Mouse (Mus musculus) Muller cell, postnatal 12 days (primary cell): ENCODE measurements around the gene Stip1.
"Not testable (repeated sequence)": the region's sequence is repeated elsewhere in the genome, so short reads cannot be mapped to it uniquely, and the experiment has no call there.

Experiments used
- DNase-seq: peaks from one replicate; pipeline ENCODE4 v3.0.0-alpha.2; 2015; ENCODE audit errors: inconsistent ontology term

The Stip1 gene

DNA sequence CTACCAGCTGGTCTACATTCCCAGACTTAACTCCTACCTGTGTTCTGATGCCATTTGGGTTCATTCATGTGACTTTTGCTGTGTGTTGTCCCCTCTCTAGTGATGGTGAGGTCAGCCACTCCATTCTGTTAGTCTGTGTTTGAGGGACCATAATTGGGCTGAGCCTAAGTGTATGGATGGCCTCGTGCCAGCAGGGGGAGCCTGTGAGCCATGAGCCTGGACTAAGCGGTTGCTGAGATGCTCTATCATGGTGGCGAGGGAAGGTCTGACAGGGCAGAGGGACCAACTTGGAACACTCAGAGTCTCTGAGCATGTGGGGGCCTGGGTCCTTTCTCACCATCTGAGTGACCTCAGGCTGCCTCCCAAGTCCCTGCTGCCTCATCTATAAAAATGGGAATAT is 24.8 kb upstream of the Stip1 start:
- DNase-seq, result peak; percentile 68

DNA sequence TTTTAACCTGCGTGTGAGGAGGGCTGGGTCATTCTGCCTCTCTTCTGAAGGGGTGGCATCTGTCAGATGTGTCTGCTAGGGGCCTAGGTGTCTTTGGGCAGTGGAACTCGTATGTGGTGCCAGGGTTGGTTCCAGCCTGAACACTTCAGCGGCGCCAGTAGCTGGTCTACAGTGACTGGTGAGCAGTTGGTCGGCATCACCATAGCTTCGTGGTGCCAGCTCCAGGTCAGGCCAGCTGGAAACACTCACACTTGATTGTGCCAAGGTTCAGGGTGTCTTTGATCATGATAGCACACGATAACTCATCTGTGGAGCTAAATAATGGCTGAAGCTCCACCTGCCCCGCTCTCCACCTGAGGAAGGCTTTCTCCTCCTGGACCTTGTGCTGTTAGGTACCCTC is 23.1 kb upstream of the Stip1 start:
- DNase-seq, result no peak

DNA sequence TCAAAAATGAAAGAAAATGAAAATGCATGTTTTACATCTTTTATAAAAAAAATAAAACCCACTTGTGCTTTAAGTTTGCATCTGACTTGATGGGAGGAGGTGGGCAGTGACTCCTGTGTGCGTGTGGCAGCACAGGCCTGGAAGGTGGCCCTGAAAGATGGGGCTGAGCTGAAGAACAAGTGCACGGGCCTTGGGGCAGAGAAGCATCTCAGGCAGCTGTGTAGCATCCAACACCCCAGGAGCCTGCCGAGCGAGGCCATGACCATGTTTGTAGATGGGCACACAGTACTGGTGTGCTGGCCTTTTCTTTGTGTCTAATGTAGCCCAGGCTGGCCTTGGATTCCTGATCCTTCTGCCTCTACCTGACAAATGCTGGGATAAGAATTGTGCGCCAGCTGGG is 22.3 kb upstream of the Stip1 start:
- no peak for DNase-seq

DNA sequence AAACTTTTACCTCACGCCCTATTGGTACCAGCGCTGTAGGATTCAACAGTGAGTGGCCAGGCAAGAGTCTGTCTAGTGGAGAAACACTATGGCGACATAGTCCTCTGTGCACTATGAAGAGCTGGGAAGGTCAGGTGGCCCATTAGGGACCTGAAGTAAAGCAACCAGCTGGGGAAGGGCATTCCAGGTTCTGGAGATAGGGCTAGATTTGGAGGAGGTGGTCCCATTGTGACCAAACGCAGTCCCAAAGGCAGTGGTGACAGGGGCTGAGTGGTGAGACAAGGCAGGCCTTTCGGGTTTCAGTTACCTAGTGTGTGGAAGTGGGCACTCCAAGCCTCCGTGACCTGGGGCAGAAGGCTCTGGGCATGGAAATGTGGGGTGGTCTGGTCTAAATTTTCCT is 18.8 kb upstream of the Stip1 start:
- DNase-seq, result no peak

DNA sequence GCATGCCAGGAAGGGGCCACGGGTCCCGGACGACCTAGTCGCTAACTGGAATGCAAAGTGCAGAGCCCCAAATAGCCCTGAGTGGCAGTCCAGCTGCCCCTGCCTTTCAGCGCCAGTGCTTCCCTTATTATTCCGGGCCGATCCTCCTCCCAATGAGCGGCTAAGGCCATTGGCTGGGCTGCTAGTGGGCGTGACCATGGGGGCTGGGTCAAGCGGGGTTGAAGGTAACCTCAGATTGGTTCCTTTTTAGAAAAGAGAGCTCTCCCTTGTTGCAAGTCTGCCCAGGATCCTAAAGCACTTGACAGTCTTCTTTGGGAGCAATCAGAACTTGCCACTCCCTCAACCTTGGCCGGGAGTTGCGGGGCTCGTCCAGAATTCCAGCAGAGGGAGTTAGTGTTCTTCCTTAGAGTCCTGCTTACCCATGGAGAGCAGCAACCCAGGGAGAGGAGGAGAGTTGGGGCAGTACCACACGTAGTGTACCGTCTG is 18.0 kb upstream of the Stip1 start:
- peak; percentile 94 for DNase-seq

DNA sequence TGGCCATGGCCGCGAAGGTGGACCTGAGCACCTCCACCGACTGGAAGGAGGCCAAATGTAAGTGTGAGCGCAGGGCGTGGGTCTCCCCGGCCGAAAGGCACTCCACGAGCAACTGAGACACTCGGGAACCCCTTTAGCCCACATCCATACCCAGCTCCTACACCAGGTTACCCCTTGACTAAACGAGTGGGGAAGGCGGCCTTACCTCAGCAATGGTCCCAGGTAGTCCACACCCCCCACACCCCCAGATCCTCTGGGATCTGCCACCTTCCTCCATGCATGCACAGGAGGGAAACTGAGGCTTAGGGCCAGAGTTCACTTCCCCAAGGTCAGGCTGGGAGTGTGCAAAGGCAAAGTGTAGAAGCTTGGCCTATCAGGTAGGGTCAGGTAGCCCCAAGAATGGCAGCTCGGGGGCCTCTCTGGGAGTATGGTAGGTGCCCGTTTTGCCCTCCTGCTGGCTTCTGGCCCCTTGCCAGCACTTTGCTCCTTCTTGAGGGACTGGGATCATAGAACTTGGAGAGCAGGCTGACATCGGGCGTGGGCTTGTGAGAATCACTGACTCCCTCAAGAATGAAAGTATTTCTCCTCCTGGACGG is 17.5 kb upstream of the Stip1 start:
- DNase-seq, result no peak

DNA sequence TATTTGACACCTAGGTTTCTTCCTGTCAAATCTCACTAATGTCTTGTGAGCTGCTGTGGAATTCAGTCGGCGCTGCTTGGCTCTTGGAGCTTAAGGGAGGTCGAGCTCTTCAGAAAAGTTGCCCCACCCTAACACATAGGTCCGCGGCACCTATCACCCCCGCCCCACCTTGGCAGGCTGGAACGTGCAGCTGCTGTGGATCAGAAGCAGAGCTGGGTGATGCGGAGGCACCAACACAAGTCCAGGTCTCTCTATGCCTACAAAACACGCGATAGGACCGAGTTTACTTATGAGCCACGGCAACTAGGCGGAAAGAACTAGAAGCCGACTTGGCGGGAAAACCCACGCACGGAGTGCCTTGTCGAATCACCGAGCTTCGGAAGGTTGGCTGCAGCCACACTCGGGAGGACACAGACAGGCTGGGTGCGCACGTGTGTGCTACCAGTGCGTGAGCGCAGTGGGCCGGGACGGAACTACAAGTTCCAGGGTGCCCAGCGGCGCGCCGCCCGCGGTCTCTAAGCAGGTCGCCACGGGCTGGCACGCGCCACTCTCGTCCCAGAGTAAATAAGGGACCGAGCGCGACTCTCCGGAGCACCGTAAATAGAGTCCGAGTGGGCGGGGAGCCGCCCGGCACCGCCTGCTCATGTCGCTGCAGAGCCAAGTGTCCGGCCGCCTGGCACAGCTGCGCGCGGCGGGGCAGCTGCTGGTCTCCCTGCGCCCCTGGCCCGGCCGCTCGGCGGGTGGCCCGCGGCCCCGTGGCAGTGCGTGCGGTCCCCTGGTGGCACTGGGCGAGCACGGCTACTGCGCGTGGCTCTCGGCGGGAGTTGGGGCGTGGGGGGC is 16.7 kb upstream of the Stip1 start, which contains the start of gene Macrod1:
Macrod1 (plus strand) TSS at position 563 of the 840 bp plus-strand sequence.
- DNase-seq, result peak; percentile 79

DNA sequence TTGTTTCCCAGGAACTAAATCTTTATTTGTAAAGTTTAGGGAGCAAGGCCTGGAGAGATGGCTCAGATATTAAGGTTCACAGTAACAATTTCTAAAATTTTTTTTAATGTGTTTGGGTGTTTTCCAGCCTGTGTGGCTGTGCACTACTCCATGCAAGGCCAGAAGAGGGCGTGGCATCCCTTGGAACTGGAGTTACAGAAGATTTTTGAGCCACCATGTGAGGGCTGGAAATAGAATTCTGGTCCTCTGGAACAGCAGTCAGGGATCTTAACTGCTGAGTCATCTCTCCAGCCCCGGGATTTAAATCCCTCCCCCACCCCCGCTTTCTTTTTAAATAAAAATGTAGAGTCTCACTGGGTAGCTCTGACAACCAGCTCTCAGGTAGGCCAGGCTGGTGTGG is 15.4 kb upstream of the Stip1 start:
- peak; percentile 68 for DNase-seq

DNA sequence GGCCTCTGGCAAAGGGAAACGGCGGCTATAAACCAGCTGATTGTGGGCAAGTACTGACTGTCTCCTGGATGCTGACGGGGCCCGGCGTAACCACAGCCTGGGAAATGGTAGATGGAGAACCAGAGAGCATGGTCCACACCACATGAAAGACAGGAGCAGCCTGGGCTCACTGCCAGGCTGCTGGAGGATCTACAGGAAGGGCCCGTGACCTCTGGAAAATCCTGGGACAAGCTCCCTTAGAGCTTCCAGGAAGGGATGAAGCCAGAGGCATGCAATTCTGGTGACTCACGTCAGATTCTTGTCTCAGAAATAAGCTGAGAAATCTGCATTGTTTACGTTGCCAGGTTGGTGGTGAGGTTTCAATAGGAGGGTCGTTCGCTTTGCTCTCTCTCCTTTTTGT is 15.0 kb upstream of the Stip1 start:
- DNase-seq, result peak; percentile 81

DNA sequence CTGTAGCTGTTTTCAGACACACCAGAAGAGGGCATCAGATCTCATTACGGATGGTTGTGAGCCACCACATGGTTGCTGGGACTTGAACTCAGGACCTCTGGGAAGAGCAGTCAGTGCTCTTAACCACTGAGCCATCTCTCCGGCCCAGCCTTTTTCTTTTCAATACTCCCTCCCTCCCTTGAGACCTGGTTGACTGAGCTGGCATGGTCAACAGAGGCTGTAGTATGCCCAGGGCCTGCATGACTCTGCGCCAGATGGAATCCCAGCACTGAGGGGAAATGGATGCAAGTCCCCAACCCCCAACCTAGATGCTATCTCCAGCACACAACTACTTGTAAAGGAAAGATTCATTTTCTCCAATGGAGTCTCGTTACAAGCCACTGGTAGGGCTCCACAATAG is 13.6 kb upstream of the Stip1 start:
- not testable (repeated sequence) for DNase-seq

DNA sequence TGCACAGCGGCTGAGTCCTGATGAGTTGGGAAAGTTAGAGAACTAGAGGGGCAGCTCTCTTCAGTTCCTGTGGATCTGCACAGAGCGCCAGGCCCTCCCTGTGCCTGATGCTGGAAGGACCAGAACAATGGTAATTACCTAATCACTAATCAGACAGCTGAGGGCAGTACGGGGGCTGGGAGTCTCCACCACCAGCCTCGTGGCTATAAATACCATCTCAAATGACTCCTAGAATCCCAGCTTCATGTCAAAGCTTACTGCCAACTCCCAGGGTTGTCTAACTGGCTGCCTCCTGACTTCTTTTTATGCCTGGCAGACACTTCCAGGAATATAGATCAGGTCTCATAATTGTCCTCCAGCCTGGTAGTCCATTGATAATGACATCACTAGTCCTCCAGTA is 4.9 kb upstream of the Stip1 start:
- DNase-seq, result peak; percentile 49

DNA sequence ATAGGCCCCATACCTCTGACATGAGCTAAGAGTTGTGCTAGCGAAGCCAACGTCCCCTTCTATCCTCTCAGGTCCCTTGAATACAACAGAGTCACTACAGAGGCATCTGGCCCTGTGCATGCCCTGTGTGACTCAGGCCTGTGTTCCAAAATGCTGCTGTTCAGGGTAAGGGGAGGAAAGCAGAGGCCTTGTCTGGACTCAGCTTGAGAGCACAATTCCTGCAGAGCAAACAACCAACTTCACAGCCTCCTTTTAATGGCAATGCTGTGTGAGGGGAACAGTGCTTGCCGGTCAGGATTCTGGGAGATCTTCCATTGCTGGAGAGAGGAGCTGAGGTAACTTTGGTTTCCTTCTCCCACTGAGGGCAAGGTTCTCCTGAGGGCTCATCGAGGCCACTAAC is 4.5 kb upstream of the Stip1 start:
- DNase-seq, result peak; percentile 57

DNA sequence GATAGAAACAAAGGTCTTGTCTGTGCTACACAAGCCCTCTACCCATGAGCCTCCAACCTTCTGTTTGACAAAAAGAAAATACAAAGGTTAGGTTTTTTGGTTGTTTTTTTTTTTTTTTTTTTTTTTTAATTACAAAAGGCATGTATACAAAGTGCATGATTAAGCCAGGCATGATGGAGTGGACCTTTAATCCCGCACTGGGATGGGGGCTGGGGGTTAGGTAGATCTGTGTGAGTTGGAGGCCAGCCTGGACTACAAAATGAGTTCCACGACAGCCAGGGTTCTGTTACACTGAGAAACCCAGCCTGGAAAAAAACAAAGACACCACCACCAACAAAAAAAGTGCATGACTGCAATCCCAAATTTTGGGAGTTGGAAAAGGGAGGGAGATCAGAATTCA is 1.4 kb upstream of the Stip1 start:
- DNase-seq, result no peak

DNA sequence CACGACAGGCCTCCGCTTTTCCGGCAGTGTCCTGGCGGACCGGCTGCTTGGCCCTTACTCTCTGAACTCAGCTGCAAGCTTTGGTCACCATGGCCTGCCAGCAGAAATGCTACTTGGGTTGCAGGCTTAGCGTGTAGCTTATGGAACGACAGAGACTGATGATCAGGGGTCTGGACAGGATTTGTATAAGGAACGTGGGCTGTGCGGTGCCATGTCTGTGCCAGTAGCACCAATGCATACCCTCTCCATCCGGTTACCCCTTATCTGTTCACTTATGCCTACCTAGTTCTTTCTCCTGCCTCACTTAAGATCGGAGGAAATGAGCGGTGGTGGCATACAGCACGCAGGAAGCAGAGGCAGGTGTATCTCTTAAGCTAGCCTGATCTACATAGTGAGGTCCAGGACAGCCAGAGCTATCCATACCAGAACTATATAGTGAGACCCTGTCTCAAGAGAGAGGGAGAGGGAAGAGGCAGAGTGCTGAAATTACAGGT is 917 bp upstream of the Stip1 start:
- DNase-seq, result no peak

DNA sequence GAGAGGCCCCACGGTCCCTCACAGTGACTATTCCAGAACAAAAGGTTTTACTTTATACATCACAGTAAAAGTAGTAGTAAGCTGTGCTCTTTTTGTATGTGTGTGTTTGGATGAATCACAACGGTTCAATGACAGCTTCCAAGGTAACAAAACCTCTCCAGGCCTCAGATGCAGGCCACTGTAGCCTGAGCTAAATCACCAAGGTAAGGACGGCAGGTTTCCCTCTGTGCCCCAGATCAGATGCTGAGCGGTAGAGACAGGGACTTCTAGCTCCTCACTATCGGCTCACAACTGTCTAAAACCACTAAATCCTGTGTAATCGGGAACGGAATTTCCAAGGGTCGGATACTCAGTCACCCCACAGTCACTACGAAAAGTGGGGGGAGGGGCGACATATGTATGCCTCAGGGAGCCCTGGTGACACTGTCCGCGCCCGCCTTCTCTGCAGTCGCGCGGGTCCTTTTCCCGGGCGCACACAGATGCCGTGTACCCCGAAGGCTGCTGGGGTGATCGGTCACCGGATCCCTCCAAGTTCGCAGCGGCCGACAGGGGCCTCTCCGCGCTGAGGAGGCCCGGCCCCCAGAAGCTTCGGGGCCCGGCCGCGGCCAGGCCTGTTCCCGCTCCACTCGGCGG is 563 bp downstream of the Stip1 start:
- peak; percentile 73 for DNase-seq

DNA sequence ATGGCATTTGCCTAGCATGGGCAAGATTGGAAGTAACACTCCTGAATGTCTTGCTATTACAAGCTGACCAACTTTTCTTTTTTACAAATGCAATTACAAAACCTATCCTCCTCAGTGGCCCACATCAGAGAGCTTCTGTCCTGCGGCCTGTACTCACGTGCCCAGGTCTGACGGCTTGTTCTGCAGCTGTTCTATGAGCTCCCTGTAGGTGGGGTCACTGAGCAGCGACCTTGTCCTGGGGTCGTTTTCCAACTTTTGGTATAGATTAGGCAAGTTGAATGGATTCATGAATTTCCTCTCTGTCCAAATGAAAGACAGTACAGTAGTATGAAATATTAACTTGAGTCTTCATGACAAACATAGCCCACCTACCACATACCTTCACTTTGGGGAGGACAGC is 5.8 kb downstream of the Stip1 start:
- DNase-seq, result no peak

DNA sequence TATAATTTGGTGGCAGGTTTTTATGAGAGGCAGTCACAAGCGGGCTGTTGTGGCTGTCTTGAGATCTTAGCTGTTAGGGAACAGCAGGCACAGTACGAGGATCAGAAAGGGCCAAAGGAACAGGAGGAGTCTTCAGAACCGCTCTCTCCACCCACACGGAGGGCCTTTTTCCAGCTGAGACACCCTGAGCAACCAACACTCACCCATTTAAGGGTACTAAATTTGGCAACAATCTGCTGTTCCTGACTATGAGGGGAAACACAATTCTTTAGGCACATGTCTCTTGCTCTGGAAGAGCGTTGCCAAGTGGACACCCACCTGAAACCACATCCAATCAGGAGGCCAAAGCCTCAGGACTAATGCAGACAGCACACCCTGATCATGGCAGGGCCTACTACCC is 10.2 kb downstream of the Stip1 start:
- DNase-seq, result no peak

DNA sequence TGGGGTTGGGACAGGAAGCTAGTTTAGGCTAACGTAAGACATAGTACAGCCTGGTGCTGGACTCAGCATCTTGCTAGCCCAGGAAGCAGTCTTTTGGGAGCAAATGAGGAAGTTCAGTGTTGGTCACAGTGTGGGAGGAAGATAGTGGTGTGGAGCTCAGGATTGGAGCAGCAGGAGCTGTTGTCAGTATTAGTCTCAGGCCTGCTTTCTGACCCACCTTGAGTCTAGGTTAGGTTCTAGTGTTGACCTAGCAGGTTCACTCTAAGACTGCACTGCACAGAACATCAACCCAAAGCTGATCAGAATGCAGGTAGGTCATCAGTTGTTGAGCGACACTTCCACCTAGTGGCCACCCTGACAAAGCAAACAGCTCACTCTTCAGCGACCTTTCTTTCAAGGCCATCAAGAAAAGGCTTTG is 19.5 kb downstream of the Stip1 start:
- DNase-seq, result peak; percentile 43

DNA sequence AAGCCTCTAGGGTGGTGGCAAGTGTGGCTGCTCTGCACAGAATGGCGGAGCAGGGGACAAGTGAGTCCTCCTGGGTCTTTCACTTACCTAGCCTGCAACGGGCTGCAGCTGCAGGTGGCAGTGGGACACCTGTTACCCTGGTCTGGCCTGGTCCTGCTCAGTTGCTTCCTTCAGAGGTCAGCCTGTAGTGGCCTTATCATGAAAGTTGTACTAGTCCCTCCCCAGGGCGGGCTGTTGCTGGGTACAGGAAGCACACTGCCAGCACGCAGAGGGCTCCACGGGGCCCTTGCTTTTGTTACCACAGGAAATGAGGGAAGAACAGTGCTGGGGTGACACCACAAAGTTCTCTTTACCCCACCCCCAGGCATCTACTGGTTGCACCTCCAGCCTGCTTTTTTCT is 20.6 kb downstream of the Stip1 start, which contains the start of gene Fermt3:
Fermt3 (minus strand) TSS at position 279 of the 400 bp plus-strand sequence.
- no peak for DNase-seq

DNA sequence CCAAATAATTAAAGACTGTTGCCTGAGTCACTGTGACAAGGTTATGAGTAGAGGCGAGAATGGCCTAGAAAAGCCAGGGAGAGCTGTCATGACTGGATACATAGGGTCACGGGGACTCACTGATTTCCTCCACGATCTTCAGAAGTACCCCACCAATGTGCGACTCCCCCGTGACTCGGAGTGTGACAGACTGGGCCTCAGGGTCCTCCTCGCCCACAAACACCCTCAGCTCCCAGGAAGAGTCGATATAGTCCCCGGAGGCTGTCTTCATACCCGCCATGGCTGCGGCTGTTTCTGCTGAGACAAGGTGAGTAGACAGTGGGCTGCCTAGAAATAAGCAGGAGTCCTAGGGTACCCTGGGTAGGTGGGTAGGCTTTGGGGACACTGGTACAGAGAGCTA is 21.2 kb downstream of the Stip1 start:
- no peak for DNase-seq

DNA sequence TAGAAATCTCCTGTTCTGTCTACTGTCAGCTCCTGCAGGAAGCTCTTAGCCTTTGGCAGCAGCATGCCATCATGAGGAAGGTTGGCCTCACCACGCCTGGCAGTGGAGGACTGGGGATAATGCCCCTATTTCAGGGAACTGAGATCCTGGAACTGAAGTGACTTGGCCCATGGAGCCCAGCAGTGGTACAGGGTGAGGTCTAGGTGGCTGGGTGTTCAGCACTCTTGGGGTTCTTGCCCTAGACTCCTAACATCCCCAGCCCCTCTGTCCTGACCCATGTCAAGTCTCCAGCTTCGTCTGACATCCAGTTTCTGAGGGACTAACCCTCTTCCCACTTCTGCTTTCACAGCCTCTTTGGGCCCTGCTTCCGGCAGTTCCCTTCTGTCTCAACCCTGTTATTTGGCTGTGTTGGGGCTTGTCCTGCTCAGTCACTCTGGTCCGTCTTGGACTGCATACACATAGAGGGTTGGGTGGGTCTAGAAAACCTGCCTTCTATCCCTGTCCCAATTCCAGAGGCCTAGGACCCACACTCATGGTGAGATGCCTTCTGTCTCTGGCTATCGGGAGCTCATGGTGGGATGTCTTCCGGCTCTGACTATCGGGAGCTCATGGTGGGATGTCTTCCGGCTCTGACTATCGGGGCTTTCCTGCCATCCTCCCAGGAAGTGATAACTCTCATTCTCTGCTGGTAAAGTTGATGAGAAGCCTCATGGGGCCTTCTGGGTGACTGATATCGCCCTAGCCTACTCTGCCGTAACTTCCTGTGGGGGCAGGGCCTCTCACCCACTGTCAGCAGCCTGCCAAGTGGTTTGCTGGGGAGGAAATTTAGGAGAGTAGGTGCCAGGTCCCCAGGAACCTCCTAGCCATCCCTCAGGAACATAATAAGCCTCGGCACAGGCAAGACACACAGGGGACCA is 22.0 kb downstream of the Stip1 start:
- DNase-seq, result no peak
